Mouse (Mus musculus): ENCODE data around the gene Arhgap21. TPM values are rescaled to one million over a fixed set of nuclear protein-coding genes. Genes with fewer than 3 reads are reported as not detected.
A peak's percentile ranks its signal among the peaks of the same experiment; 100 is the strongest.

Gene Arhgap21
- polyA plus RNA-seq (2014; fragmentation: Nextera tagmentation; extraction: Ambion mirVana), result 56.8 and 69.4 TPM in 2 replicates

- peak; percentile 80 for ATAC-seq (ENCODE audit: low FRiP score)
- WGBS, result 0% methylated on average over 39 of the region's 102 CpGs
These were observed at the start of gene Arhgap21 for GRCm38 (mm10) chr2:20968441-20969200. Gene Arhgap21 (minus strand): TSS chr2:20968881.

GRCm38 (mm10) chr2:21016589-21016988 lies 47.9 kb upstream of the Arhgap21 start:
- Histone ChIP-seq H3K4me1 (replicated peaks; ENCODE audit: control insufficient read depth, insufficient read depth, low read length) (peaks cover 5% of the 10 kb centered on the region), H3K4me2 (replicated peaks; ENCODE audit: low read depth, low read length) (no peak overlapping the region), H3K36me3 (ENCODE audit: control insufficient read depth, insufficient read depth, low read length) (no peaks in the 10 kb centered on the region), H3K9ac (ENCODE audit: low read depth, low read length) (no peak overlapping the region), H3K9me3 (ENCODE audit: control insufficient read depth, low read length) (no peaks in the 10 kb centered on the region), H3K4me3 (ENCODE audit: low read depth, low read length) (no peak overlapping the region), H3K27me3 (ENCODE audit: control insufficient read depth, insufficient read depth, low read length) (no peaks in the 10 kb centered on the region), H3K27ac (ENCODE audit: low read depth, low read length) (no peak overlapping the region)
- ATAC-seq (ENCODE audit: low FRiP score) (no peak), DNase-seq (ENCODE audit: low spot score) (no peak)
- WGBS, result 77% methylated on average over 7 of the region's 7 CpGs

More at GRCm38 (mm10) chr2:20968441-20969200, at the start of gene Arhgap21:
- Histone ChIP-seq H3K4me1 (replicated peaks; ENCODE audit: control insufficient read depth, insufficient read depth, low read length) (no peaks in the 10 kb centered on the region), H3K9me3 (ENCODE audit: control insufficient read depth, low read length) (no peaks in the 10 kb centered on the region), H3K27ac (ENCODE audit: low read depth, low read length) (peak within 1 kb of the TSS; percentile 99), H3K4me3 (ENCODE audit: low read depth, low read length) (peak within 1 kb of the TSS; percentile 91), H3K36me3 (ENCODE audit: control insufficient read depth, insufficient read depth, low read length) (no peaks in the 10 kb centered on the region), H3K27me3 (ENCODE audit: control insufficient read depth, insufficient read depth, low read length) (no peaks in the 10 kb centered on the region), H3K9ac (ENCODE audit: low read depth, low read length) (peak within 1 kb of the TSS; percentile 100), H3K4me2 (replicated peaks; ENCODE audit: low read depth, low read length) (peak within 1 kb of the TSS; percentile 89)
- DNase-seq (ENCODE audit: low spot score), result peak; percentile 89

- H3K9ac ChIP-seq (ENCODE audit: low read depth, low read length), result peak overlapping the region; percentile 39; the same call in 1 of the 2 replicates
- H3K4me1 ChIP-seq (replicated peaks; ENCODE audit: control insufficient read depth, insufficient read depth, low read length), result peaks cover 5% of the 10 kb centered on the region
- peak overlapping the region; percentile 98 for H3K27ac ChIP-seq (ENCODE audit: low read depth, low read length)
- DNase-seq (ENCODE audit: low spot score), result peak; percentile 86
- no peaks in the 10 kb centered on the region for H3K9me3 ChIP-seq (ENCODE audit: control insufficient read depth, low read length)
- ATAC-seq (ENCODE audit: low FRiP score), result peak; percentile 96
- 31% methylated on average over 11 of the region's 11 CpGs for WGBS
- no peaks in the 10 kb centered on the region for H3K27me3 ChIP-seq (ENCODE audit: control insufficient read depth, insufficient read depth, low read length)
- H3K4me2 ChIP-seq (replicated peaks; ENCODE audit: low read depth, low read length), result no peak overlapping the region
- no peaks in the 10 kb centered on the region for H3K36me3 ChIP-seq (ENCODE audit: control insufficient read depth, insufficient read depth, low read length)
- H3K4me3 ChIP-seq (ENCODE audit: low read depth, low read length), result no peak overlapping the region
These were observed 42.2 kb upstream of the Arhgap21 start for GRCm38 (mm10) chr2:21010806-21011397.

- H3K4me1 ChIP-seq (replicated peaks; ENCODE audit: control insufficient read depth, insufficient read depth, low read length), result peaks cover 5% of the 10 kb centered on the region
- H3K36me3 ChIP-seq (ENCODE audit: control insufficient read depth, insufficient read depth, low read length), result no peaks in the 10 kb centered on the region
- no peak overlapping the region for H3K4me3 ChIP-seq (ENCODE audit: low read depth, low read length)
- H3K27me3 ChIP-seq (ENCODE audit: control insufficient read depth, insufficient read depth, low read length), result no peaks in the 10 kb centered on the region
- 23% methylated on average over 9 of the region's 9 CpGs for WGBS
- H3K4me2 ChIP-seq (replicated peaks; ENCODE audit: low read depth, low read length), result no peak overlapping the region
- peak overlapping the region; percentile 98 for H3K27ac ChIP-seq (ENCODE audit: low read depth, low read length)
- H3K9ac ChIP-seq (ENCODE audit: low read depth, low read length), result peak overlapping the region; percentile 56
- H3K9me3 ChIP-seq (ENCODE audit: control insufficient read depth, low read length), result no peaks in the 10 kb centered on the region
- ATAC-seq (ENCODE audit: low FRiP score) (peak; percentile 94), DNase-seq (ENCODE audit: low spot score) (peak; percentile 84)
These were observed 41.5 kb upstream of the Arhgap21 start for GRCm38 (mm10) chr2:21010219-21010618.

- WGBS, result 39% methylated on average over 16 of the region's 16 CpGs
- Histone ChIP-seq H3K9ac (ENCODE audit: low read depth, low read length) (peak overlapping the region; percentile 56), H3K4me1 (replicated peaks; ENCODE audit: control insufficient read depth, insufficient read depth, low read length) (peaks cover 5% of the 10 kb centered on the region), H3K4me3 (ENCODE audit: low read depth, low read length) (no peak overlapping the region), H3K36me3 (ENCODE audit: control insufficient read depth, insufficient read depth, low read length) (no peaks in the 10 kb centered on the region), H3K4me2 (replicated peaks; ENCODE audit: low read depth, low read length) (no peak overlapping the region), H3K27ac (ENCODE audit: low read depth, low read length) (peak overlapping the region; percentile 98), H3K27me3 (ENCODE audit: control insufficient read depth, insufficient read depth, low read length) (no peaks in the 10 kb centered on the region), H3K9me3 (ENCODE audit: control insufficient read depth, low read length) (no peaks in the 10 kb centered on the region)
- DNase-seq (ENCODE audit: low spot score) (peak; percentile 68), ATAC-seq (ENCODE audit: low FRiP score) (peak; percentile 57)
These were observed 40.8 kb upstream of the Arhgap21 start for GRCm38 (mm10) chr2:21009258-21010140.

- no peak for DNase-seq (ENCODE audit: low spot score)
- Histone ChIP-seq H3K4me1 (replicated peaks; ENCODE audit: control insufficient read depth, insufficient read depth, low read length) (no peaks in the 10 kb centered on the region), H3K9ac (ENCODE audit: low read depth, low read length) (no peak overlapping the region), H3K9me3 (ENCODE audit: control insufficient read depth, low read length) (no peaks in the 10 kb centered on the region), H3K36me3 (ENCODE audit: control insufficient read depth, insufficient read depth, low read length) (no peaks in the 10 kb centered on the region), H3K27ac (ENCODE audit: low read depth, low read length) (no peak overlapping the region), H3K4me2 (replicated peaks; ENCODE audit: low read depth, low read length) (no peak overlapping the region), H3K27me3 (ENCODE audit: control insufficient read depth, insufficient read depth, low read length) (no peaks in the 10 kb centered on the region), H3K4me3 (ENCODE audit: low read depth, low read length) (no peak overlapping the region)
- no peak for ATAC-seq (ENCODE audit: low FRiP score)
- 84% methylated on average over 8 of the region's 8 CpGs for WGBS
These were observed 33.9 kb upstream of the Arhgap21 start for GRCm38 (mm10) chr2:21002538-21002937.

- Histone ChIP-seq H3K27ac (ENCODE audit: low read depth, low read length) (no peak overlapping the region), H3K4me2 (replicated peaks; ENCODE audit: low read depth, low read length) (no peak overlapping the region), H3K27me3 (ENCODE audit: control insufficient read depth, insufficient read depth, low read length) (no peaks in the 10 kb centered on the region), H3K36me3 (ENCODE audit: control insufficient read depth, insufficient read depth, low read length) (no peaks in the 10 kb centered on the region), H3K4me1 (replicated peaks; ENCODE audit: control insufficient read depth, insufficient read depth, low read length) (no peaks in the 10 kb centered on the region), H3K4me3 (ENCODE audit: low read depth, low read length) (no peak overlapping the region), H3K9me3 (ENCODE audit: control insufficient read depth, low read length) (no peaks in the 10 kb centered on the region), H3K9ac (ENCODE audit: low read depth, low read length) (no peak overlapping the region)
- WGBS, result 75% methylated on average over 5 of the region's 5 CpGs
- no peak for ATAC-seq (ENCODE audit: low FRiP score)
- no peak for DNase-seq (ENCODE audit: low spot score)
These were observed 32.5 kb upstream of the Arhgap21 start for GRCm38 (mm10) chr2:21001156-21001555.

GRCm38 (mm10) chr2:20995547-20995946 lies 26.9 kb upstream of the Arhgap21 start:
- no peak for ATAC-seq (ENCODE audit: low FRiP score)
- no peak for DNase-seq (ENCODE audit: low spot score)
- no peaks in the 10 kb centered on the region for H3K4me1 ChIP-seq (replicated peaks; ENCODE audit: control insufficient read depth, insufficient read depth, low read length)
- H3K36me3 ChIP-seq (ENCODE audit: control insufficient read depth, insufficient read depth, low read length), result no peaks in the 10 kb centered on the region
- H3K9ac ChIP-seq (ENCODE audit: low read depth, low read length), result no peak overlapping the region
- no peaks in the 10 kb centered on the region for H3K27me3 ChIP-seq (ENCODE audit: control insufficient read depth, insufficient read depth, low read length)
- no peak overlapping the region for H3K4me2 ChIP-seq (replicated peaks; ENCODE audit: low read depth, low read length)
- no peak overlapping the region for H3K4me3 ChIP-seq (ENCODE audit: low read depth, low read length)
- no peaks in the 10 kb centered on the region for H3K9me3 ChIP-seq (ENCODE audit: control insufficient read depth, low read length)
- 91% methylated on average over 2 of the region's 2 CpGs for WGBS
- H3K27ac ChIP-seq (ENCODE audit: low read depth, low read length), result no peak overlapping the region
